Mouse (Mus musculus) midbrain, postnatal 0 days (tissue): ENCODE data around the gene Gm45140. TPM values are rescaled to one million over a fixed set of nuclear protein-coding genes. Genes with fewer than 3 reads are reported as not detected.

ENCODE experiments used
- ATAC-seq: fragments of 200-750 bp; cut with Nextera tagmentation; 2 replicates; pipeline ENCODE4 v1.8.0; 2017; ENCODE audit warnings: moderate number of reproducible peaks, mild to moderate bottlenecking, moderate TSS enrichment, moderate library complexity; ENCODE audit not compliant: low FRiP score
- DNase-seq: peaks from one replicate; pipeline ENCODE4 v3.0.0-alpha.2; 2015; ENCODE audit warnings: low spot score
- H3K27ac ChIP-seq: fragments of 300-500 bp; sonication (generic); 2 replicates; pipeline ENCODE4 v1.5.1; 2014; ENCODE audit warnings: low read depth, mild to moderate bottlenecking, low read length, mixed read lengths
- H3K27me3 ChIP-seq: fragments of 300-500 bp; sonication (generic); 2 replicates; pipeline ENCODE4 v1.6.1; 2014; ENCODE audit warnings: low read length, control low read depth, mixed read lengths; ENCODE audit not compliant: insufficient read depth
- H3K36me3 ChIP-seq: fragments of 300-500 bp; sonication (generic); 2 replicates; pipeline ENCODE4 v1.6.1; 2014; ENCODE audit warnings: low read length, control low read depth, mixed read lengths; ENCODE audit not compliant: insufficient read depth
- H3K4me1 ChIP-seq: fragments of 300-500 bp; sonication (generic); 2 replicates; pipeline ENCODE4 v1.6.1; 2014; ENCODE audit warnings: mild to moderate bottlenecking, control low read depth, antibody characterized with exemption, low read length, mixed read lengths; ENCODE audit not compliant: insufficient read depth
- H3K4me2 ChIP-seq: fragments of 300-500 bp; sonication (generic); 2 replicates; pipeline ENCODE4 v1.6.1; 2014; ENCODE audit warnings: low read depth, mild to moderate bottlenecking, low read length, mixed read lengths; ENCODE audit not compliant: poor library complexity, severe bottlenecking
- H3K4me3 ChIP-seq: fragments of 300-500 bp; sonication (generic); 2 replicates; pipeline ENCODE4 v1.5.1; 2014; ENCODE audit warnings: low read depth, mild to moderate bottlenecking, low read length, moderate library complexity
- H3K9ac ChIP-seq: fragments of 300-500 bp; sonication (generic); replicated peaks from 2 replicates; pipeline ENCODE4 v1.6.1; 2014; ENCODE audit warnings: mild to moderate bottlenecking, low read length, moderate library complexity, mixed read lengths; ENCODE audit not compliant: poor library complexity, severe bottlenecking
- H3K9me3 ChIP-seq: fragments of 300-500 bp; sonication (generic); 2 replicates; pipeline ENCODE4 v1.6.1; 2016; ENCODE audit warnings: low read length, control low read depth
- CTCF ChIP-seq: IDR thresholded peaks from 2 replicates; pipeline ENCODE4 v1.5.1; 2016; ENCODE audit warnings: antibody characterized with exemption, mild to moderate bottlenecking
- whole genome bisulfite sequencing: fragments of 180-500 bp; shearing (Covaris S2); extraction: QIAGEN DNeasy Blood & Tissue Kit; methylation state at CpG from one replicate; pipeline ENCODE4 v1.1.7; 2014; 5-methylcytosine and 5-hydroxymethylcytosine counted together
- polyA plus RNA-seq: library from polyadenylated mRNA; unstranded; fragments of >200 nt; fragmentation: Nextera tagmentation; extraction: Ambion mirVana; gene quantifications from 2 replicates; pipeline ENCODE4 v1.2.1, GENCODE M21; 2015
- total RNA-seq: library from RNA; depleted of rRNA; stranded (reverse); fragments of >200 nt; gene quantifications from 2 replicates; pipeline ENCODE4 v1.2.3, GENCODE M21; 2014

The Gm45140 gene
- total and polyA plus RNA-seq, 2 experiments from 2014 or later: 1.2 to 5.4 TPM

DNA sequence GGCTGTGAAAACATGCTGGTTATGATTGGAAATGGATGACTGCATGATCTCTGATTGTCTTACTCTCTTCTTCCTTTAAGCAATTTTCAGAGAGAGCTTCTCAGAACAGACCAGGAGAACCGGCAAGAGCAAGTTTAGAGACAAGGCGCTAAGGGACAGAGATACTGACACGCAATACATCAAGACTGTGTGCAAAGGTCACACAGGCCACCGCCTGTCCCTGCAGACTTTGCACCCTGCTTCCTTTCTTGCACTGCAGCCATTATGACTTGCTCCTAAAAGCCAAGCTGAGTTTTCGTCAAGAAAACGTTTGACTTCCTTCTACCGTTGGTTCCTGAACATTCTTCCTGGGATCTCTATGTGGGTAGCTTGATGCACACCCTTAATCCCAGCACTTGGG, 40.0 kb upstream of the Gm45140 start:
- 92% methylated on average over 7 of the region's 7 CpGs for WGBS
- no peaks in the 10 kb centered on the region for H3K27me3 ChIP-seq

DNA sequence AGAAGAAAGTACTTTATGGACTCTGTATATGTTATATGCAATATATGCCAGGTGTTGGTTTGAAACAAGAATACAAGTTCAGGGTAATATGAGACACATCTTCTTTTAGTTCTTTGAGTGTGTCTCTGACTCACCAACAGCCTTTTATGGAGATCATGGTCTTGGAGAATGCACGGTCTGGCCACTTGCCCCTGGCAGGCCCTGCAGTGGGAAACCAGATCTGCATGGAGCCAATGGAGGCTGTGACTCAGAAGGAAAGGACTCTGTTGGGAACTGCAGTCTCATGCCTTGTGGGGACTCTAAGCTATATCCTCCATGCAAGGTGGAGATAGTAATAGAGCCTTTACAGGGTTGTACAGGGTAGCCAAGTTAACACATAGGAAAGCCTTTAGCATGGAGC, 39.5 kb upstream of the Gm45140 start:
- H3K27me3 ChIP-seq: no peaks in the 10 kb centered on the region
- ATAC-seq: no peak
- no peaks in the 10 kb centered on the region for H3K36me3 ChIP-seq
- H3K4me3 ChIP-seq: no peak overlapping the region
- no peak overlapping the region for H3K4me2 ChIP-seq
- no peaks in the 10 kb centered on the region for H3K9me3 ChIP-seq
- 76% methylated on average over 1 of the region's 1 CpGs for WGBS
- no peak overlapping the region for H3K27ac ChIP-seq
- H3K4me1 ChIP-seq: no peaks in the 10 kb centered on the region
- H3K9ac ChIP-seq: no peak overlapping the region
- DNase-seq: no peak
- TF ChIP-seq CTCF: no peak

More for the DNA sequence above, 40.0 kb upstream of the Gm45140 start:
- H3K4me1 ChIP-seq: no peaks in the 10 kb centered on the region
- no peak overlapping the region for H3K4me2 ChIP-seq
- no peak overlapping the region for H3K9ac ChIP-seq
- no peaks in the 10 kb centered on the region for H3K36me3 ChIP-seq
- no peak for ATAC-seq
- DNase-seq: no peak
- H3K9me3 ChIP-seq: no peaks in the 10 kb centered on the region
- no peak overlapping the region for H3K4me3 ChIP-seq
- TF ChIP-seq CTCF: no peak
- H3K27ac ChIP-seq: no peak overlapping the region

DNA sequence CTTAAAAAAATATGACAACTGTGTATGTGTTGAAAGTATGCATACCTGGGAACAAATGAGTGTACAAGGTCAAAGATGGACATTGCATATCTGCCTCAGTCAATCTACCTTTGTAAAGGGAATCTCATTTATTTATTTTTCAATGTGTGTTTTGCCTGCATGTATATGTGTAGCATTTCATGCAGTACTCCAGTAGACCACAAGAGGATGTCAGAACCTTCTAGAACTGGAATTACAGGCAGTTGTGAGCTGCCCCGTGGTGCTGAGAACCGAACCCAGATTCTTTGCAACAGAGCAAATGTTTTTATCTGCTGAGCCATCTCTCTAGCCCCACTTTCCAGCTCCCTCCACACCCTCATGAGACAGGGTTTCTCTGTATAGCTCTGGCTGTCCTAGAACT, 38.4 kb upstream of the Gm45140 start:
- H3K27ac ChIP-seq: no peak overlapping the region
- H3K9me3 ChIP-seq: no peaks in the 10 kb centered on the region
- H3K4me1 ChIP-seq: no peaks in the 10 kb centered on the region
- H3K27me3 ChIP-seq: no peaks in the 10 kb centered on the region
- H3K4me3 ChIP-seq: no peak overlapping the region
- DNase-seq (no peak), ATAC-seq (no peak)
- no peak overlapping the region for H3K9ac ChIP-seq
- no peaks in the 10 kb centered on the region for H3K36me3 ChIP-seq
- 91% methylated on average over 2 of the region's 2 CpGs for WGBS
- no peak for TF ChIP-seq CTCF
- no peak overlapping the region for H3K4me2 ChIP-seq

DNA sequence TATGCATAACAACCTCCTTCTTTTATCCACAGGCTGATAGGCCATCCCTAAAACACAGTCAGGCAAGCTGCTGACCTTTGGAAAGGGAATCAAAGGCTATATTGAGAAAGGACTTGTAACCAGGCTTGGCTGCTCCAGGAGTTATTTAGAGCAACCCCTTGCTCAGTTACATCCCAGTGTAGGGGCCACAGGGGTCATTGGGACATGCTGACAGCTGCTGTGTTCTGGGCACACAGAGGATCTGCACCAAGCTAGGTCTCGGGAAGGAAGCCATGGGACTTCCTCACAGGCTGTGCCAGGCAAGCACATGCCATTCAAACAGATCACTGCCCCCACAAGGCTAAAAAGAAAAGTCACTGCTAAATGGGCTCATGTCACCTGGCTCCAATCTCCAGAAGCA, 37.5 kb upstream of the Gm45140 start:
- H3K9ac ChIP-seq: no peak overlapping the region
- no peaks in the 10 kb centered on the region for H3K27me3 ChIP-seq
- DNase-seq: no peak
- WGBS: 43% methylated on average over 1 of the region's 1 CpGs
- no peaks in the 10 kb centered on the region for H3K36me3 ChIP-seq
- no peak for TF ChIP-seq CTCF
- H3K9me3 ChIP-seq: no peaks in the 10 kb centered on the region
- no peak for ATAC-seq
- no peak overlapping the region for H3K27ac ChIP-seq
- H3K4me2 ChIP-seq: no peak overlapping the region
- no peak overlapping the region for H3K4me3 ChIP-seq
- H3K4me1 ChIP-seq: no peaks in the 10 kb centered on the region

DNA sequence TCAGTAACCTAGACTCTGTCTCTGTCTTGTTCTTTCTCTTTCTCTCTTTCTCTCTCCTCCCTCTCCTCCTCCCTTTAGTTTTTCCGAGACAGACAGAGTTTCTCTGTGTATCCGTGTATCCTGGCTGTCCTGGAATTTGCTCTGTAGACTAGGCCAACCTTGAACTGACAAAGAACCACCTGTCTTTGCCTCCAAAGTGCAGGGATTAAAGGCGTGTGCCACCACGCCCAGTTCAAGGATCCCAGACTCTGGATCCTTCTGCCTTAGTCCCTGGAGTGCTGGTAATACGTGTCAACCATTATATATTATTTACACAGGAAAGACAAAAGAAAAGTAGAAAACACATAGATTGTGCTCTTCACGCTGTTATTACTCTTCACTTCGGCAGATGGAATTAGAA, 35.6 kb upstream of the Gm45140 start:
- H3K36me3 ChIP-seq: no peaks in the 10 kb centered on the region
- H3K9ac ChIP-seq: no peak overlapping the region
- ATAC-seq (no peak), DNase-seq (no peak)
- no peak overlapping the region for H3K27ac ChIP-seq
- no peak overlapping the region for H3K4me3 ChIP-seq
- WGBS: 87% methylated on average over 7 of the region's 7 CpGs
- H3K4me1 ChIP-seq: no peaks in the 10 kb centered on the region
- no peaks in the 10 kb centered on the region for H3K27me3 ChIP-seq
- H3K9me3 ChIP-seq: no peaks in the 10 kb centered on the region
- no peak for TF ChIP-seq CTCF
- no peak overlapping the region for H3K4me2 ChIP-seq

DNA sequence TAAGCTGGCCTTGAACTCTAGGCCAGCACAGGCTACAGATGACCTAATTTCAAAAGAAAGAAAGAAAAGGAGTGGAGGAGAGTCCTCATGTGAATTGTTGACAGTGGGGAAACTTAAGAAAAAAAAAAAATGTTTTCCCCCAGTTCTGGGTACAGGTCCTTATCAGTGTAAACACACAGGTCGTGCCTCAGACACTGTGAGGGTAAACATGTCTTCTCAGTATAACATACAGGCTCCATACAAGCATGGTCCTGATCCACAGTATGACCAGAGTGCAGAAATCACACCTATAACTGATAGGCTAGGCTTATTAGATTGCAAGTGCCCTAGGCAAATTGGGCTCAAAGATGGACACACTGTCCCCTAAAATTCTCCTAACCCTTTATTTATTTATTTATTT, 34.8 kb upstream of the Gm45140 start:
- no peak overlapping the region for H3K4me2 ChIP-seq
- no peaks in the 10 kb centered on the region for H3K9me3 ChIP-seq
- no peak overlapping the region for H3K4me3 ChIP-seq
- H3K36me3 ChIP-seq: no peaks in the 10 kb centered on the region
- TF ChIP-seq CTCF: no peak
- no peak for ATAC-seq
- DNase-seq: no peak
- H3K27me3 ChIP-seq: no peaks in the 10 kb centered on the region
- H3K4me1 ChIP-seq: no peaks in the 10 kb centered on the region
- 76% methylated on average over 1 of the region's 1 CpGs for WGBS
- H3K9ac ChIP-seq: no peak overlapping the region
- no peak overlapping the region for H3K27ac ChIP-seq
